Mouse (Mus musculus) testis, adult 2 months (tissue): ENCODE measurements around the gene Abl1.

Experiments used
- CTCF ChIP-seq: fragments of 200-500 bp; IDR thresholded peaks from 2 replicates; pipeline ENCODE4 v1.5.1; 2012; ENCODE audit warnings: low read depth, mild to moderate bottlenecking, inconsistent platforms, low read length, moderate library complexity; ENCODE audit not compliant: control insufficient read depth, insufficient read depth, insufficient replicate concordance
- POLR2A ChIP-seq: fragments of 200-500 bp; IDR thresholded peaks from 2 replicates; pipeline ENCODE4 v1.6.1; 2012; ENCODE audit warnings: low read depth, mild to moderate bottlenecking, inconsistent platforms, low read length, moderate library complexity; ENCODE audit not compliant: control insufficient read depth

GRCm38 (mm10) chr2:31713813-31714212 is 25.6 kb downstream of the Abl1 start:
- TF ChIP-seq CTCF (no peak), POLR2A (no peak)
